Mouse (Mus musculus) forebrain, embryonic 16.5 days (tissue): ENCODE data around the gene Entpd2. TPM values are rescaled to one million over a fixed set of nuclear protein-coding genes. Genes with fewer than 3 reads are reported as not detected.

ENCODE experiments used
- ATAC-seq: fragments of 200-750 bp; cut with Nextera tagmentation; 2 replicates; pipeline ENCODE4 v1.8.0; 2017; ENCODE audit warnings: mild to moderate bottlenecking, moderate library complexity
- H3K27ac ChIP-seq: fragments of 300-500 bp; sonication (generic); 2 replicates; pipeline ENCODE4 v1.5.1; 2014; ENCODE audit warnings: low read length, control low read depth
- H3K27me3 ChIP-seq: fragments of 300-500 bp; sonication (generic); replicated peaks from 2 replicates; pipeline ENCODE4 v1.6.1; 2014; ENCODE audit warnings: low read length; ENCODE audit not compliant: control insufficient read depth, insufficient read depth
- H3K36me3 ChIP-seq: fragments of 300-500 bp; sonication (generic); 2 replicates; pipeline ENCODE4 v1.6.1; 2014; ENCODE audit not compliant: control insufficient read depth, insufficient read depth
- H3K4me1 ChIP-seq: fragments of 300-500 bp; sonication (generic); replicated peaks from 2 replicates; pipeline ENCODE4 v1.6.1; 2014; ENCODE audit warnings: low read length; ENCODE audit not compliant: control insufficient read depth, insufficient read depth
- H3K4me2 ChIP-seq: fragments of 300-500 bp; sonication (generic); 2 replicates; pipeline ENCODE4 v1.6.1; 2014; ENCODE audit warnings: mild to moderate bottlenecking, low read length, control low read depth
- H3K4me3 ChIP-seq: fragments of 300-500 bp; sonication (generic); replicated peaks from 2 replicates; pipeline ENCODE4 v1.5.1; 2014; ENCODE audit warnings: mild to moderate bottlenecking, low read length, control low read depth
- H3K9ac ChIP-seq: fragments of 300-500 bp; sonication (generic); replicated peaks from 2 replicates; pipeline ENCODE4 v1.6.1; 2014; ENCODE audit warnings: low read depth, low read length, control low read depth
- H3K9me3 ChIP-seq: fragments of 300-500 bp; sonication (generic); 2 replicates; pipeline ENCODE4 v1.6.1; 2016; ENCODE audit warnings: low read length; ENCODE audit not compliant: control insufficient read depth
- WGBS: fragments of 180-500 bp; shearing (Covaris S2); extraction: QIAGEN DNeasy Blood & Tissue Kit; methylation state at CpG from one replicate; pipeline ENCODE4 v1.1.7; 2014; 5-methylcytosine and 5-hydroxymethylcytosine counted together
- polyA plus RNA-seq: library from polyadenylated mRNA; unstranded; fragments of >200 nt; fragmentation: Nextera tagmentation; extraction: Ambion mirVana; gene quantifications from 2 replicates; pipeline ENCODE4 v1.2.1, GENCODE M21; 2015

Gene Entpd2
- polyA plus RNA-seq, 1 experiment from 2014 or later, result 5.2 TPM

DNA sequence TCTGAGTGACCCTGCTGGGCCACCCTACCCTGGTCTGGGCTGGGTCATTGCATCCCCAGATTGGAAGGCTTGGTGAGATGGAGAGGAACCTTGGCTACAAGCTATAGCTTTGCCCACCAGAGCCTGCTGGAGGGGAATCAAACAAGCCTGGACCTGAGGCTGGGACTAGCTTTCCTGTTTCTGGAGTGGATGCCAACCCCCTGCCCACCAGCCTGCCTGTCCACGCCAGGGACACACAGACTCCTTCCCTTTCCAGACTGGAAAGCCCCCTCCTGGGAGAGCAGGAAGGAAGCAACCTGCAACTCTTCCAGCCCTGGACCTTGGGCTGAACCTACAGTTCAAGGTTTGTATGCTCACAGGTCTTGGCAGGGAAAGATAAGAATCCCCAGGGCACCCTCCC lies 28.0 kb downstream of the Entpd2 start:
- WGBS, result 63% methylated on average over 1 of the region's 1 CpGs
- Histone ChIP-seq H3K4me1 (peaks cover 3% of the 10 kb centered on the region; the same call in 1 of the 2 replicates), H3K9ac (no peak overlapping the region), H3K27me3 (no peaks in the 10 kb centered on the region; the same call in 1 of the 2 replicates), H3K36me3 (no peaks in the 10 kb centered on the region), H3K4me3 (no peak overlapping the region), H3K9me3 (no peaks in the 10 kb centered on the region), H3K27ac (no peak overlapping the region), H3K4me2 (no peak overlapping the region)
- ATAC-seq, result no peak

DNA sequence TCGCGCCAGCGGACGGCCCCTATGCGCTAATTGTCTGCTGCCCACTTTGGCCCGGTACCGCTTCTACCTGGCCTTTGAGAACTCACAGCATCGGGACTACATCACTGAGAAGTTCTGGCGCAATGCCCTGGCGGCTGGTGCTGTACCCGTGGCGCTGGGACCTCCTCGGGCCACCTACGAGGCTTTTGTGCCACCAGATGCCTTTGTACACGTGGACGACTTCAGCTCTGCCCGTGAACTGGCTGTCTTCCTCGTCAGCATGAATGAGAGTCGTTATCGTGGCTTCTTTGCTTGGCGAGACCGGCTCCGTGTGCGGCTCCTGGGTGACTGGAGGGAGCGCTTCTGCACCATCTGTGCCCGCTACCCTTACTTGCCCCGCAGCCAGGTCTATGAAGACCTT lies 29.8 kb downstream of the Entpd2 start:
- 0 out of 2 replicates have a peak overlapping the region, but pooled peaks have one; percentile 13 for H3K9ac ChIP-seq
- 40% methylated on average over 27 of the region's 27 CpGs for WGBS
- no peak overlapping the region for H3K4me3 ChIP-seq
- no peak overlapping the region for H3K4me2 ChIP-seq
- no peak for ATAC-seq
- H3K27me3 ChIP-seq, result no peaks in the 10 kb centered on the region; the same call in 1 of the 2 replicates
- no peak overlapping the region for H3K27ac ChIP-seq
- no peaks in the 10 kb centered on the region for H3K36me3 ChIP-seq
- H3K9me3 ChIP-seq, result no peaks in the 10 kb centered on the region
- H3K4me1 ChIP-seq, result peaks cover 17% of the 10 kb centered on the region

DNA sequence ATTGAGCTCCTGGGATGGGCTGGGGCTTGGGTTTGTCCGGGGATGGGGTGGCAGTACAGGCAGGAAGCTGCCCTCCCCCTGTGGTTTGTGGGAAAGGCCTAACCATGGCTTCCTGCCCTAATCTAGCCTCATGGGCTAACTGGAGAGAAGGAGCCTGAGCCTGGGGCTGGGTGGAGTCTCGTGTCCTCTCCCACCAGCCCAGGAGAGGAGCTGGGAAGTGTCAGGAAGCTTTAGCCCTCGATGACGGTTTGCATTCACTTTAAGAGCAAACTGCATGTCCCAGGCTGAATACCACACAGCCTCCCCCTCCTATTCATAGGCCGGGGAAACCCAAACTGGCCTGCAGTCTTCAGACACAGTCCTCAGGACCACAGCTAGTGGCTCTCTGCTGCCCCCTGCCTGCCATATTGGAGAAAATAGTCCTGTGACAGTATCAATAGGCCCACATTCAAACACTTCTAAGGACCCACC lies 31.1 kb downstream of the Entpd2 start:
- Histone ChIP-seq H3K9me3 (no peaks in the 10 kb centered on the region), H3K27ac (no peak overlapping the region), H3K36me3 (no peaks in the 10 kb centered on the region), H3K4me1 (peaks cover 25% of the 10 kb centered on the region), H3K9ac (no peak overlapping the region), H3K4me3 (no peak overlapping the region), H3K27me3 (no peaks in the 10 kb centered on the region; the same call in 1 of the 2 replicates), H3K4me2 (no peak overlapping the region)
- 30% methylated on average over 5 of the region's 5 CpGs for WGBS
- 0 out of 2 replicates have a peak, but pooled peaks have one; percentile 11 for ATAC-seq

DNA sequence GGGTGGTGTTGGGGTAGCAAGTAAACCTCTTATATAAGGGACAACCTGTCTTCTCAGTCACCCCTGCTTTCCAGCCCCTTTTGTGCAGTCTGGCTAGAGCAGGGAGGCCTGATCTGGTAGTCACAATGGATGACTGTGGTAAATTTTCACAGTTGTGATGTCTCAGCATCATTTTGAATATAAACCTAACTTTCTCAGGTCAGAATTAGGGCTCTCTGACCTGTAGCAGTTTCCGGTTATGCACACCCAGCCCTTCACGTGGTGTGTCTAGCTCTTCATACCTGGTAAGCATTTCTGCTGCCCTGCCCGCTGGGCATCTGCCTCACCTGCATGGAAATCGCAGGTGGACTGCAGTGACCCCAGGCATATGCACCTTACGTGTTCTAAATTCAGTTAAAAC lies 31.6 kb downstream of the Entpd2 start:
- Histone ChIP-seq H3K27ac (no peak overlapping the region), H3K36me3 (no peaks in the 10 kb centered on the region), H3K4me2 (no peak overlapping the region), H3K4me1 (peaks cover 25% of the 10 kb centered on the region), H3K4me3 (no peak overlapping the region), H3K9me3 (no peaks in the 10 kb centered on the region), H3K9ac (no peak overlapping the region), H3K27me3 (no peaks in the 10 kb centered on the region; the same call in 1 of the 2 replicates)
- WGBS, result 91% methylated on average over 5 of the region's 5 CpGs
- ATAC-seq, result no peak

DNA sequence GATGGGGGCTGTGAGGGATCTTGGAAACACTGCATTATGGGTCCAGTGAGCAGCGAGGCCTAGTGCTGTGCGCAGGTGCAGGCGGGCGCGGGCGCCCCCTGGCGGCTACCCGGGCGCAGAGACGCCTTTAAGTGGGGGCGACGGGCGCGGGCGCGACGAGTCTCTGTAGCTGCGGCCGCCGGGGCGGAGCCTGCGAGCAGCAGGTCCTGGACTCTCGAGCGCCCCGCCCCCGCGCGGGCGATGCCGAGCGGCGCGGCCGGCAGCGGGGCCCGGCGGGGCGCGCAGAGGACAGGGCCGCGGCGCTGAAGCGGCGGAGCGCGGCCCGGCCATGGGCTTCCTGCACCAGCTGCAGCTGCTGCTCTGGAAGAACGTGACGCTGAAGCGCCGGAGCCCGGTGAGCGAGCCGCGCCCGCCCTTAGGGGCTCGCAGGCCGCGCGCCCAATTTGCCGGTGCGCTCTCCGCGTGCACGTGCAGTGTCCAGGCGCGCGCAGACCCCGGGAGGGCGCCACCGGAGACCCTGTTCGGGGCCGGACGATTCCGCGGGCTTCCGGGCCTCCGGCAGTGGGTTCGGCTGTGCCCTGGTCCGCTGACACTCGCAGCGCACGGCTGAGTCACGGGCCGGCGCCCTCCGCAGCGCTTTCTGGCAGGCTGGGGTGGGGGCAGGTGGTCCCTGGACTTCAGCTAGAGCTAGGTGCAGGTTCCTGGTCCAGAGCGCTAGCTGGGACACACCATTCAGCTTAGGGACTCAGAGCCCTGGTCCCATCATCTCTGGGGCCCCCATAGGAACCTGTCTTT lies 33.0 kb downstream of the Entpd2 start, which contains the start of gene Abca2:
Abca2 (plus strand) TSS at position 262 of the 795 bp plus-strand sequence.
- Histone ChIP-seq H3K9ac (peak within 1 kb of the TSS; percentile 91), H3K27ac (peak within 1 kb of the TSS; percentile 71), H3K4me1 (peaks cover 25% of the 10 kb centered on the region), H3K27me3 (no peaks in the 10 kb centered on the region; the same call in 1 of the 2 replicates), H3K4me2 (peak within 1 kb of the TSS; percentile 67), H3K9me3 (no peaks in the 10 kb centered on the region), H3K4me3 (peak within 1 kb of the TSS; percentile 64), H3K36me3 (no peaks in the 10 kb centered on the region; the same call in 1 of the 2 replicates)
- peak; percentile 90 for ATAC-seq
- WGBS, result under 1% methylated on average over 89 of the region's 89 CpGs

DNA sequence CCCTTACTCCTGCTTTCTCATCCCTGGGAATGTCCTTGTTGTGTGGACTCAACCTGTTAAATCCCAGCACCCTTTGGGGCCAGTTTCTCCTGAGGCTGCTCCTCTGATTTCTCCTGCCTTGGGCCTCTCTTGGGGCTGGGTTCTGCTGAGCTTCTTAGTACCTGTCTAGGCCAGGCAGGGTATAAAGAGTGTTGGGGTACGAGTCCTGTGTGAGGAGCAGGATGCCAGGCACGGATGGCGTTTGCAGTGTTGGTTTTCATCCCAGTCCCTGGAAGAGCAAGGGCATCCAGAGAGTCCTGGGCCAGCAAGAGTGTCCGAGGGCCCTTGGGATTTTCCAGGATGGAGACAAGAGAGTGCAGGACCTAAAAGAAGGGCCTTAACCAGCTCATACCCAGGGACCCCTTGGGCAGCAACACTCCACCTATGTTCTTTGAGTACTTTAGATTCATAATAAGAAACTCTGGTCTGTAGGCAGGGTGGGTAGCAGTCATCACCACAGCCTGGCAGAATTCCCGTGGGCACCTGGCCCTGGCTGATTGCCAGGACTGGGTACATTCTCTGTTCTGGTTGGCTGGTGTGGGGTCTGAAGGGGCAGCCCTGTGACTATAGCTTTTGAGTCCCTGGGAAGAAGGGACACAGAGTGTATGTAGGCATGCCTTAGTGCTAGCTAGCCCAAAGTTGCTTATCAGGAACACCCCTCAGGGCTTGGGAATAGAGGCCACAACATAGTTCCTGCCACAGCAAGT lies 33.9 kb downstream of the Entpd2 start:
- WGBS, result 57% methylated on average over 5 of the region's 5 CpGs
- Histone ChIP-seq H3K9me3 (no peaks in the 10 kb centered on the region), H3K4me3 (peak overlapping the region; percentile 64), H3K36me3 (no peaks in the 10 kb centered on the region; the same call in 1 of the 2 replicates), H3K4me2 (peak overlapping the region; percentile 67), H3K27ac (no peak overlapping the region), H3K27me3 (no peaks in the 10 kb centered on the region; the same call in 1 of the 2 replicates), H3K9ac (peak overlapping the region; percentile 91), H3K4me1 (peaks cover 25% of the 10 kb centered on the region)
- ATAC-seq, result no peak

DNA sequence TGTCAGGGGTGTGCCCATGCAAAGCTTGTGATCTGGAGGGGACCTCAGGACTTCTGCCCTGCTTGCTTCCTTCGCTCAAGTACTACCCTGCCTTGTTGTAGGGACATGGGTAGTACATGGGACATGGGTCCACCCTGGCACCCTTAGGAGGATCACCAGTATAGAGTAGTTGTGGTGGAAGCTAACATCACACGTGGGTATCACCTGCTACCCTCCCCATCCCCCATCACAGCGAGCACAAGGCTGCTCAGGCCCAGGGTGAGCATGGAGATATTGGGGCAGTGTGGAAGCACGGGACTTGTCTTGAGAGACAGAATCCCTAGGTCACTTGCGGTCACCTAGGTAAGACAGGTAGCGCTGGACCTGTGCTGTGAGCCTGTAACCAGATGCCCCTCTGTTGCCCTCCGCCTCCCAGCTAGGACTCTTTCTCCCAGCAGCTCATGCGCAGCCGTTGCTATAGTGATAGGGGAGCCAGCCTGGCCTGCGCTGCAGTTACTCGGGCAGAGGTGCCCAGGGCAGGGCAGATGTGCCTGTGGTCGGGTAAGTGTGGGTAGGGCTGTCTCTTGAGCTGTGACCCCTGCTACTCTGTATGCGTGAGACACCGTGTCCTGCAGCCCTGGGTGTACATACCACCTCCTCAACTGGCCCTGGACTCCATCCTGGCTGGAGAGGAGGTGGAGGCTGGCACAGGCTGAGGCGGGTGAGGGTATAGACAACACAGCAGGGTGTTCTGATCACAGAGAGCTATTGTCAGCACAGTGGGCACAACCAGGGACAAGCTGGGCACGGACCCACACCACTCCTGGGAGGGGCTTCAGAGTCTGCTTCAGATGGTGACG lies 34.9 kb downstream of the Entpd2 start:
- no peak overlapping the region for H3K4me3 ChIP-seq
- H3K9ac ChIP-seq, result no peak overlapping the region
- H3K27me3 ChIP-seq, result no peaks in the 10 kb centered on the region
- WGBS, result 58% methylated on average over 17 of the region's 17 CpGs
- no peaks in the 10 kb centered on the region for H3K9me3 ChIP-seq
- peaks cover 25% of the 10 kb centered on the region for H3K4me1 ChIP-seq
- H3K36me3 ChIP-seq, result no peaks in the 10 kb centered on the region; the same call in none of the 2 replicates
- H3K4me2 ChIP-seq, result peak overlapping the region; percentile 12; the same call in 1 of the 2 replicates
- ATAC-seq, result no peak
- H3K27ac ChIP-seq, result no peak overlapping the region

DNA sequence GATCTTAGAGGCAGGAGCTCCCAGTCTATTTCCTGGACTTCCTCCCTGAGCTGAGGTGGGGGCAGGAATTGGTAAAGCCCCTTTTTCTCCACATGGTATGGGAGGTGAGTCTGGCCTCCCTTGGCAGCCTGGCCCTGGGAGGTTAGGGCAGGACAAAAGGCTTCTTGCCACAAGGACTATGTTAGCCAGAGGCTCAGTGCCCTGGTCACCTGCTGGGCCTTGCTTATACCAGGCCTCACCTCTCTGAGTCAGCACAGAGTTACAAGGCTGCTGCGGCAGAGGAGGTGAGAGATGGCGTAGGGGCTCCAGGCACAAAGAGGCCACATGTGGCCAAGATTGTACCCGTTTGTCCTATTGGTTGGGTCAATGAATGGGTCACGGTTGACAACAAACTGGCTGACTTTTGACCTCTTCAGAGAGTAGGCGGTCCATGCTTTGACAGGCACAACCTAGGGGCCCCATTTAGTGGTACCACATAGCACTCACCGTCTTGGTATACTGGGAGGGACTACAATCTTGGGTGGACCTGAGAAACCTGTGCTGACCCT lies 35.7 kb downstream of the Entpd2 start:
- Histone ChIP-seq H3K36me3 (no peaks in the 10 kb centered on the region; the same call in none of the 2 replicates), H3K9ac (no peak overlapping the region), H3K4me2 (no peak overlapping the region), H3K27ac (no peak overlapping the region), H3K4me1 (peaks cover 25% of the 10 kb centered on the region), H3K27me3 (no peaks in the 10 kb centered on the region), H3K9me3 (no peaks in the 10 kb centered on the region), H3K4me3 (no peak overlapping the region)
- ATAC-seq, result no peak
- 72% methylated on average over 6 of the region's 6 CpGs for WGBS
